Mouse (Mus musculus) urinary bladder, adult 18-20 months (tissue): ENCODE measurements around the gene Scamp2.
A peak's percentile ranks its signal among the peaks of the same experiment; 100 is the strongest.

Experiments used
- DNase-seq, 2 experiments: peaks; one replicate each; pipeline ENCODE4 v3.0.0; 2022; ENCODE audit warnings: low spot score in 2 of 2, mixed read lengths in 2 of 2

The Scamp2 gene

GRCm38 (mm10) chr9:57593454-57594173, 32.9 kb downstream of the Scamp2 start:
- no peak for DNase-seq

- no peak for DNase-seq
Measured at GRCm38 (mm10) chr9:57594174-57594509, 33.4 kb downstream of the Scamp2 start.

- no peak for DNase-seq
Measured at GRCm38 (mm10) chr9:57597265-57597664, 36.5 kb downstream of the Scamp2 start.

GRCm38 (mm10) chr9:57597929-57598382, 37.2 kb downstream of the Scamp2 start:
- DNase-seq: no peak

GRCm38 (mm10) chr9:57598851-57599563, 38.3 kb downstream of the Scamp2 start:
- DNase-seq: no peak

- no peak for DNase-seq
Measured at GRCm38 (mm10) chr9:57600620-57601352, 40.0 kb downstream of the Scamp2 start.

- no peak for DNase-seq
Measured at GRCm38 (mm10) chr9:57601353-57601706, 40.6 kb downstream of the Scamp2 start.

GRCm38 (mm10) chr9:57602098-57602497, 41.4 kb downstream of the Scamp2 start:
- no peak for DNase-seq

GRCm38 (mm10) chr9:57604875-57605274, 44.1 kb downstream of the Scamp2 start:
- DNase-seq: no peak

GRCm38 (mm10) chr9:57605503-57605902, 44.8 kb downstream of the Scamp2 start:
- DNase-seq: no peak

GRCm38 (mm10) chr9:57606139-57606851, 45.6 kb downstream of the Scamp2 start, which contains the start of gene Cplx3:
Gene Cplx3, minus strand, starts transcription at chr9:57606281.
- peak in 1 of 2 experiments; percentile 31 for DNase-seq

- no peak for DNase-seq
Measured at GRCm38 (mm10) chr9:57609803-57610202, 49.1 kb downstream of the Scamp2 start.

- no peak for DNase-seq
Measured at GRCm38 (mm10) chr9:57610359-57610826, 49.6 kb downstream of the Scamp2 start.

- DNase-seq: no peak
Measured at GRCm38 (mm10) chr9:57612587-57612986, 51.8 kb downstream of the Scamp2 start.

- DNase-seq: no peak
Measured at GRCm38 (mm10) chr9:57613975-57614374, 53.2 kb downstream of the Scamp2 start.

- no peak for DNase-seq
Measured at GRCm38 (mm10) chr9:57614786-57615185, 54.0 kb downstream of the Scamp2 start.

GRCm38 (mm10) chr9:57617556-57618169, 56.9 kb downstream of the Scamp2 start:
- no peak for DNase-seq

GRCm38 (mm10) chr9:57618854-57619253, 58.1 kb downstream of the Scamp2 start:
- no peak for DNase-seq

GRCm38 (mm10) chr9:57620674-57621073, 59.9 kb downstream of the Scamp2 start, which contains the start of gene Lman1l:
Gene Lman1l, minus strand, starts transcription at chr9:57620774.
- DNase-seq: no peak

GRCm38 (mm10) chr9:57624295-57624694, 63.6 kb downstream of the Scamp2 start:
- no peak for DNase-seq
